Mouse (Mus musculus) lung, postnatal 0 days (tissue): ENCODE measurements around the gene Fam206a.

Experiments
- CTCF ChIP-seq: IDR thresholded peaks from 2 replicates; pipeline ENCODE4 v1.5.1; 2016; ENCODE audit warnings: antibody characterized with exemption, mild to moderate bottlenecking
- EP300 ChIP-seq: IDR thresholded peaks from 2 replicates; pipeline ENCODE4 v1.6.1; 2016; ENCODE audit warnings: antibody characterized with exemption, mild to moderate bottlenecking, control low read depth

- TF ChIP-seq CTCF (no peak), EP300 (no peak)
Measured at GRCm38 (mm10) chr4:56831998-56832397, 29.9 kb downstream of the Fam206a start.
